Mouse (Mus musculus) forebrain, embryonic 13.5 days (tissue): ENCODE results near the gene Gimap8. TPM values are rescaled to one million over a fixed set of nuclear protein-coding genes. Genes with fewer than 3 reads are reported as not detected.
"Not testable (repeated sequence)": the region's sequence is repeated elsewhere in the genome, so short reads cannot be mapped to it uniquely, and the experiment has no call there.

ENCODE experiments used
- ATAC-seq: fragments of 200-750 bp; cut with Nextera tagmentation; 2 replicates; pipeline ENCODE4 v1.8.0; 2017
- H3K27ac ChIP-seq: fragments of 300-500 bp; sonication (generic); 2 replicates; pipeline ENCODE4 v1.5.1; 2015; ENCODE audit warnings: inconsistent platforms, mild to moderate bottlenecking, moderate library complexity
- H3K27me3 ChIP-seq: fragments of 300-500 bp; sonication (generic); 2 replicates; pipeline ENCODE4 v1.6.1; 2015; ENCODE audit warnings: mild to moderate bottlenecking, inconsistent platforms
- H3K36me3 ChIP-seq: fragments of 300-500 bp; sonication (generic); 2 replicates; pipeline ENCODE4 v1.6.1; 2015; ENCODE audit warnings: mild to moderate bottlenecking, inconsistent platforms; ENCODE audit not compliant: poor library complexity, severe bottlenecking
- H3K4me1 ChIP-seq: fragments of 300-500 bp; sonication (generic); 2 replicates; pipeline ENCODE4 v1.6.1; 2015; ENCODE audit warnings: inconsistent platforms
- H3K4me2 ChIP-seq: fragments of 300-500 bp; sonication (generic); 2 replicates; pipeline ENCODE4 v1.6.1; 2015; ENCODE audit warnings: inconsistent platforms, mild to moderate bottlenecking, moderate library complexity
- H3K4me3 ChIP-seq: fragments of 300-500 bp; sonication (generic); 2 replicates; pipeline ENCODE4 v1.5.1; 2015; ENCODE audit warnings: mild to moderate bottlenecking, inconsistent platforms
- H3K9ac ChIP-seq: fragments of 300-500 bp; sonication (generic); 2 replicates; pipeline ENCODE4 v1.6.1; 2015; ENCODE audit warnings: mild to moderate bottlenecking, inconsistent platforms
- H3K9me3 ChIP-seq: fragments of 300-500 bp; sonication (generic); replicated peaks from 2 replicates; pipeline ENCODE4 v1.6.1; 2016; ENCODE audit warnings: inconsistent platforms
- WGBS: fragments of 180-500 bp; shearing (Covaris S2); methylation state at CpG from one replicate; pipeline ENCODE4 v1.1.7; 2015; 5-methylcytosine and 5-hydroxymethylcytosine counted together
- polyA plus RNA-seq: library from polyadenylated mRNA; unstranded; fragments of >200 nt; fragmentation: Nextera tagmentation; extraction: Ambion mirVana; gene quantifications from 2 replicates; pipeline ENCODE4 v1.2.1, GENCODE M21; 2015

Gene Gimap8
- polyA plus RNA-seq, 1 experiment from 2014 or later, result 0.28 TPM

GRCm38 (mm10) chr6:48683263-48683821 lies 36.3 kb downstream of the Gimap8 start:
- H3K9me3 ChIP-seq, H3K27ac ChIP-seq, H3K9ac ChIP-seq, H3K27me3 ChIP-seq, H3K36me3 ChIP-seq, ATAC-seq, H3K4me1 ChIP-seq, H3K4me2 ChIP-seq, H3K4me3 ChIP-seq: not testable (repeated sequence)
- WGBS, result 100% methylated on average over 4 of the region's 4 CpGs

GRCm38 (mm10) chr6:48684319-48684718 lies 37.3 kb downstream of the Gimap8 start, which contains the start of gene Gimap4:
Gimap4 (plus strand) TSS chr6:48684549.
- Histone ChIP-seq H3K27me3 (no peaks in the 10 kb centered on the region), H3K4me1 (no peaks in the 10 kb centered on the region), H3K36me3 (no peaks in the 10 kb centered on the region), H3K4me3 (no peak within 1 kb of the TSS), H3K9ac (no peak within 1 kb of the TSS), H3K4me2 (no peak within 1 kb of the TSS), H3K9me3 (no peaks in the 10 kb centered on the region), H3K27ac (no peak within 1 kb of the TSS)
- WGBS, result 83% methylated on average over 5 of the region's 5 CpGs
- no peak for ATAC-seq

- H3K27ac ChIP-seq, result no peak overlapping the region
- H3K9me3 ChIP-seq, result no peaks in the 10 kb centered on the region
- no peaks in the 10 kb centered on the region for H3K27me3 ChIP-seq
- H3K4me1 ChIP-seq, result no peaks in the 10 kb centered on the region
- no peak overlapping the region for H3K9ac ChIP-seq
- no peaks in the 10 kb centered on the region for H3K36me3 ChIP-seq
- ATAC-seq, result no peak
- H3K4me2 ChIP-seq, result no peak overlapping the region
- WGBS, result 52% methylated on average over 4 of the region's 4 CpGs
- no peak overlapping the region for H3K4me3 ChIP-seq
Measured at GRCm38 (mm10) chr6:48684806-48685205, 37.8 kb downstream of the Gimap8 start.

- WGBS, result 79% methylated on average over 2 of the region's 2 CpGs
- ATAC-seq, result no peak
- no peaks in the 10 kb centered on the region for H3K36me3 ChIP-seq
Measured at GRCm38 (mm10) chr6:48685251-48685650, 38.2 kb downstream of the Gimap8 start.

GRCm38 (mm10) chr6:48685694-48686665 lies 38.9 kb downstream of the Gimap8 start:
- ATAC-seq, result no peak
- Histone ChIP-seq H3K36me3 (no peaks in the 10 kb centered on the region), H3K4me1 (no peaks in the 10 kb centered on the region), H3K4me2 (no peak overlapping the region), H3K9ac (no peak overlapping the region), H3K9me3 (no peaks in the 10 kb centered on the region), H3K27me3 (no peaks in the 10 kb centered on the region), H3K27ac (no peak overlapping the region), H3K4me3 (no peak overlapping the region)
- WGBS, result 87% methylated on average over 7 of the region's 7 CpGs

More at GRCm38 (mm10) chr6:48685251-48685650, 38.2 kb downstream of the Gimap8 start:
- Histone ChIP-seq H3K9ac (no peak overlapping the region), H3K4me3 (no peak overlapping the region), H3K4me2 (no peak overlapping the region), H3K27ac (no peak overlapping the region), H3K27me3 (no peaks in the 10 kb centered on the region), H3K9me3 (no peaks in the 10 kb centered on the region), H3K4me1 (no peaks in the 10 kb centered on the region)

GRCm38 (mm10) chr6:48687077-48687476 lies 40.0 kb downstream of the Gimap8 start:
- Histone ChIP-seq H3K4me1 (no peaks in the 10 kb centered on the region), H3K4me3 (no peak overlapping the region), H3K27ac (no peak overlapping the region), H3K27me3 (no peaks in the 10 kb centered on the region), H3K36me3 (no peaks in the 10 kb centered on the region), H3K9me3 (no peaks in the 10 kb centered on the region), H3K4me2 (no peak overlapping the region), H3K9ac (no peak overlapping the region)
- WGBS, result 75% methylated on average over 2 of the region's 2 CpGs
- ATAC-seq, result no peak

GRCm38 (mm10) chr6:48689320-48689719 lies 42.3 kb downstream of the Gimap8 start:
- ATAC-seq, result no peak
- Histone ChIP-seq H3K4me2 (no peak overlapping the region), H3K4me1 (no peaks in the 10 kb centered on the region), H3K9me3 (no peaks in the 10 kb centered on the region), H3K9ac (no peak overlapping the region), H3K27me3 (no peaks in the 10 kb centered on the region), H3K36me3 (no peaks in the 10 kb centered on the region), H3K4me3 (no peak overlapping the region), H3K27ac (no peak overlapping the region)
- WGBS, result 90% methylated on average over 2 of the region's 2 CpGs

GRCm38 (mm10) chr6:48692962-48693361 lies 45.9 kb downstream of the Gimap8 start:
- ATAC-seq, result no peak
- H3K9me3 ChIP-seq, result 0 out of 2 replicates have a peak, but pooled peaks cover 3% of the 10 kb centered on the region

GRCm38 (mm10) chr6:48696830-48697554 lies 50.0 kb downstream of the Gimap8 start:
- Histone ChIP-seq H3K4me2 (no peak overlapping the region), H3K4me3 (no peak overlapping the region), H3K27me3 (no peaks in the 10 kb centered on the region), H3K4me1 (no peaks in the 10 kb centered on the region), H3K9me3 (0 out of 2 replicates have a peak, but pooled peaks cover 3% of the 10 kb centered on the region), H3K36me3 (no peaks in the 10 kb centered on the region), H3K27ac (no peak overlapping the region), H3K9ac (no peak overlapping the region)
- no peak for ATAC-seq
- 74% methylated on average over 4 of the region's 4 CpGs for WGBS

More at GRCm38 (mm10) chr6:48692962-48693361, 45.9 kb downstream of the Gimap8 start:
- Histone ChIP-seq H3K36me3 (no peaks in the 10 kb centered on the region), H3K4me1 (no peaks in the 10 kb centered on the region), H3K27me3 (no peaks in the 10 kb centered on the region), H3K9ac (no peak overlapping the region), H3K4me2 (no peak overlapping the region), H3K27ac (no peak overlapping the region), H3K4me3 (no peak overlapping the region)
- 90% methylated on average over 6 of the region's 6 CpGs for WGBS

GRCm38 (mm10) chr6:48697555-48697930 lies 50.5 kb downstream of the Gimap8 start:
- H3K27me3 ChIP-seq, result no peaks in the 10 kb centered on the region
- no peak for ATAC-seq
- H3K4me1 ChIP-seq, result no peaks in the 10 kb centered on the region
- 0 out of 2 replicates have a peak, but pooled peaks cover 3% of the 10 kb centered on the region for H3K9me3 ChIP-seq
- no peaks in the 10 kb centered on the region for H3K36me3 ChIP-seq
- no peak overlapping the region for H3K9ac ChIP-seq
- no peak overlapping the region for H3K4me3 ChIP-seq
- 16% methylated on average over 1 of the region's 1 CpGs for WGBS
- no peak overlapping the region for H3K4me2 ChIP-seq
- no peak overlapping the region for H3K27ac ChIP-seq

- WGBS, result 77% methylated on average over 7 of the region's 7 CpGs
- no peak overlapping the region for H3K4me2 ChIP-seq
- H3K4me1 ChIP-seq, result no peaks in the 10 kb centered on the region
- no peak overlapping the region for H3K27ac ChIP-seq
- ATAC-seq, result no peak
- 0 out of 2 replicates have a peak, but pooled peaks cover 3% of the 10 kb centered on the region for H3K9me3 ChIP-seq
- no peaks in the 10 kb centered on the region for H3K36me3 ChIP-seq
- H3K27me3 ChIP-seq, result no peaks in the 10 kb centered on the region
- H3K4me3 ChIP-seq, result no peak overlapping the region
- H3K9ac ChIP-seq, result no peak overlapping the region
Measured at GRCm38 (mm10) chr6:48698066-48698856, 51.2 kb downstream of the Gimap8 start.
